Mouse (Mus musculus) gastrocnemius, postnatal 25 days (tissue): ENCODE data around the gene Pld6. TPM values are rescaled to one million over a fixed set of nuclear protein-coding genes. Genes with fewer than 3 reads are reported as not detected.

Experiments used
- DNase-seq: peaks from one replicate; pipeline ENCODE4 v3.0.0; 2022
- total RNA-seq, 2 experiments: library from RNA; stranded (reverse); gene quantifications; 1 replicate in 1 of 2; 2 replicates in 1 of 2; pipeline ENCODE4 v1.2.3; 2021

Pld6 gene
- total RNA-seq, 2 experiments from 2014 or later = not detected

GRCm38 (mm10) chr11:59786444-59787198 is 824 bp downstream of the Pld6 start:
- peak; percentile 2 for DNase-seq

DNA sequence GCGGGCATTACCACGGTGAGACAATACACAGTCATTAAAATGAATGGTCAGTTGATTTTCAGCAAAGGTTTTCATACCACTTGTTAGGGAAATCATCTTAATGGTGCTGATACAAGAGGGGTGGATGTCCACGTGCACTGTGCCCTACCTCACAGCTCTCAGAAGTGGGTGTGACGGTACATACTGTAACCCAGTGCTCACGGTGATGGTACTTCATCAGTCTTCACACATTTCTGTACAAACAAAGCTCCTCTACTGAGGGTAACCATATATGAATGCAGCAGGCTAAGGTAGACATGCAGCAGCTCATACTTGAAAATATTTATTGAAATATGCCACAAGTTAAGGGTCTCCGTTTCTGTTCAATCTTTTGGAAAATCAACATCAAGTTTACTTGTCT is 3.9 kb downstream of the Pld6 start:
- no peak for DNase-seq

DNA sequence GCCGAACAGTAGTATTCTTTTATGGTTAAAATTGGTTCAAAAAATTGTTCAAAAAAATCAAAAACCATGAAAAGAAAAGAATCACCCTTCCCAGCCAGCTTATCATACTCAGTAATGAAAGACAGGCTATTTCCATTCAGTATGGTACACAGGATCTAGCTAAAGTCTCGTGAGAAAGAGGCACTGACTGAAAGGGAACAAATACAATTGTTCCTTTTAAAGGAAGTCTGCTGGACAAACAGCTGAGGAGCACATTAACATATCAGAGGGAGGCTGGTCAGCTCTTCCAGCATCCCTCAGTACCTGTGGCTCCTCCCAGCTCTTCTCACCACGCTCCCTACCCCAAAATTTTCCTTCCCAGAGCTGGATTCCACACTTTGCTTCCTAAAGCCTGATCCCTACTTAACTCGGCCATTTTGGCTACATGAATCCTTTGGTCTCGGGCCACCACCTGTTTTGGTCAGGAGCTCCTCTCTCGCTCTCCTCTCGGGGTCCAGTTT is 5.3 kb downstream of the Pld6 start:
- no peak for DNase-seq

DNA sequence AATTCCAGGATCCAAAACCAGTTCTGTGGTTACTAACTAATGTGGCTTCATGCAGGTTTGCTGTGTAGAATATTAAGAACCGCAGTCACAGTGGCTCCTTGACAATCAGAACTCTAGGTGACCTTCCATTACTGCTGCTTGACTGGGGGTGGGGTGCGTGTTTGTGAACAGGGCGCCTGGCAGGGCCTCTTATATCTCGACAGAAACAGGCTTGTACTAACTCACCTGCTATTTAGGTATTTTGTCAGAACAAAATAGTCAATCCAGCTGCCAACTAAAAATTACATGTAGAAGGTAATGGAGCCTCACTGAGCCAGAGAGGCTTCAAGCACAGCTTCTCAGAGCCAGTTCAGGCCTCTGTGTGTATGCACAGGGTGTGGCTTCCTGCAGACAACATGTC is 7.2 kb downstream of the Pld6 start:
- no peak for DNase-seq

- DNase-seq = no peak
These were observed 8.0 kb downstream of the Pld6 start for GRCm38 (mm10) chr11:59779406-59779805.

- no peak for DNase-seq
These were observed 8.6 kb downstream of the Pld6 start for GRCm38 (mm10) chr11:59778874-59779223.

GRCm38 (mm10) chr11:59778181-59778873 is 9.1 kb downstream of the Pld6 start:
- peak; percentile 54 for DNase-seq

GRCm38 (mm10) chr11:59777259-59777658 is 10.2 kb downstream of the Pld6 start:
- no peak for DNase-seq

GRCm38 (mm10) chr11:59775435-59776148 is 11.9 kb downstream of the Pld6 start:
- DNase-seq = no peak

GRCm38 (mm10) chr11:59774522-59774921 is 12.9 kb downstream of the Pld6 start:
- DNase-seq = no peak

GRCm38 (mm10) chr11:59772902-59773301 is 14.5 kb downstream of the Pld6 start:
- DNase-seq = no peak

GRCm38 (mm10) chr11:59772291-59772690 is 15.2 kb downstream of the Pld6 start:
- no peak for DNase-seq

- DNase-seq = no peak
These were observed 16.7 kb downstream of the Pld6 start for GRCm38 (mm10) chr11:59770753-59771152.

GRCm38 (mm10) chr11:59769738-59770137 is 17.7 kb downstream of the Pld6 start:
- no peak for DNase-seq

GRCm38 (mm10) chr11:59769307-59769706 is 18.1 kb downstream of the Pld6 start:
- no peak for DNase-seq

DNA sequence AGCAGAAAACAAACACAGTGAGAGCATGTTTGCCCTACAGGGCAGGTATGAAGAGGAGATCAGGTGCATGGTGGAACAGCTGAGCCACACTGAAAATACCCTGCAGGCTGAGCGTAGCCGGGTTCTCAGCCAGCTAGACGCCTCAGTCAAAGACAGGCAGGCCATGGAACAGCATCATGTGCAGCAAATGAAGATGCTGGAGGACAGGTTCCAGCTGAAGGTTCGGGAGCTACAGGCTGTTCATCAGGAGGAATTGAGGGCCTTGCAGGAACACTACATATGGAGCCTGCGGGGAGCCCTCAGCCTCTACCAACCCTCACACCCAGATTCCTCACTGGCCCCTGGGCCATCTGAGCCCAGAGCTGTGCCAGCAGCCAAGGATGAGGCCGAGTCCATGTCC is 26.6 kb downstream of the Pld6 start:
- DNase-seq = no peak

- DNase-seq = no peak
These were observed 27.8 kb downstream of the Pld6 start for GRCm38 (mm10) chr11:59759626-59760025.

DNA sequence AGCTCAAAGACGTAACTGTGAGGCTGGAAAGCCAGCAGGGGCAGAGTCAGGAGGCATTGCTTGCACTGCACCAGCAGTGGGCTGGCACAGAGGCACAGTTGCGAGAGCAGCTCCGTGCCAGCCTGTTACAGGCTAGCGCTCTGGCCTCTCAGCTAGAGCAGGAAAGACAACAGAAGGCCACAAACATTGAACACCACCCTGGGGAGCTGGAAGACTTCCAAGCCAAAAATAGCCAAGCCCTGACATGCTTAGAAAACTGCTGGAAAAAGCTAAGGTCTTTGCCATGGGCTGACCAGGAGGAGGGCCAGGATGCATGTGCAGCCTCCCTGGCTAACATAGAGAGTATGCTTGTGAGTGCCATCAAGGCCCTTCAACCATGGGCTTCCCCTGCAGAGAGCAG is 28.3 kb downstream of the Pld6 start:
- peak; percentile 40 for DNase-seq

- DNase-seq = no peak
These were observed 29.1 kb downstream of the Pld6 start for GRCm38 (mm10) chr11:59758191-59758985.

- DNase-seq = no peak
These were observed 31.1 kb downstream of the Pld6 start for GRCm38 (mm10) chr11:59756351-59756750.

GRCm38 (mm10) chr11:59754504-59754903 is 32.9 kb downstream of the Pld6 start:
- no peak for DNase-seq

DNA sequence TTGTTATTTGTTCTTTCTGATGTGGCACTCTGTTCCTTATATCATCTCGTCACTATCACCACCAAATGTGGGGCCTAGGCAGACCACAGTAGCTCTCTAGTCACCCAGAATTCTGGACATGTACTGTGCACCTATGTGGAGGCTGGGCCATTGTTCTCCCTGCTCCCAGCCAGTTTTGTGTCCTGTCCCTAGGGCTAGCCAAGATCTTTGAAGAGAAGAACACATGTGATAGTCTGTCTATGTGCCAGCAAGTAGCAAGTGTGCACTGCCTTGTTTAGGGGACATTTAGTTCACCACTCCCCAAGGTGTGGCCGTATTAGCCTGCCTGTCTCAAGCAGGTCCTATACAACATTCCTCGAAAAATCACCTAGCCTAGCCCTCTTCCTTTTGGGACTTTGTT is 38.4 kb downstream of the Pld6 start:
- DNase-seq = no peak
